Mouse (Mus musculus): ENCODE data around the gene Tbck.

GRCm38 (mm10) chr3:132683447-132684230, at the start of gene Tbck:
- no peak for TF ChIP-seq CTCF (IDR thresholded peaks at IDR 0.05; ENCODE audit: borderline replicate concordance, insufficient read depth, low read length)
- peak; percentile 82 for TF ChIP-seq POLR2A (IDR thresholded peaks at IDR 0.05; ENCODE audit: low read depth, low read length)

Measured in embryonic fibroblast, embryonic 13.5 days (primary cell).